Mouse (Mus musculus) cerebellum, adult 2 months (tissue): ENCODE data around the gene Grhpr. TPM values are rescaled to one million over a fixed set of nuclear protein-coding genes. Genes with fewer than 3 reads are reported as not detected.

Source experiments
- DNase-seq, 2 experiments: peaks; one replicate each; pipeline ENCODE4 v3.0.0; 2021
- H3K27ac ChIP-seq: fragments of 200-500 bp; 2 replicates; pipeline ENCODE4 v1.5.1; 2012; ENCODE audit warnings: low read length, control low read depth, inconsistent platforms; ENCODE audit not compliant: insufficient read depth
- H3K27me3 ChIP-seq: fragments of 200-500 bp; 2 replicates; pipeline ENCODE4 v1.6.1; 2012; ENCODE audit warnings: inconsistent platforms, mild to moderate bottlenecking, low read length, moderate library complexity; ENCODE audit not compliant: control insufficient read depth, insufficient read depth
- H3K4me1 ChIP-seq: fragments of 200-500 bp; 2 replicates; pipeline ENCODE4 v1.6.1; 2011; ENCODE audit warnings: low read length; ENCODE audit not compliant: control insufficient read depth, insufficient read depth
- H3K4me3 ChIP-seq: fragments of 200-500 bp; replicated peaks from 2 replicates; pipeline ENCODE3; 2011; ENCODE audit warnings: mild to moderate bottlenecking, low read depth, low read length, control low read depth; ENCODE audit not compliant: insufficient read depth
- CTCF ChIP-seq: fragments of 200-500 bp; IDR thresholded peaks from 2 replicates; pipeline ENCODE4 v1.5.1; 2011; ENCODE audit warnings: low read depth, mild to moderate bottlenecking, control low read depth, low read length, moderate library complexity, borderline replicate concordance; ENCODE audit not compliant: insufficient read depth
- POLR2A ChIP-seq: fragments of 200-500 bp; IDR thresholded peaks from 2 replicates; pipeline ENCODE4 v1.6.1; 2011; ENCODE audit warnings: low read length, control low read depth, borderline replicate concordance; ENCODE audit not compliant: insufficient read depth
- WGBS: fragments of 180-500 bp; shearing (Covaris S2); methylation state at CpG from one replicate; pipeline ENCODE4 v1.1.7; 2018; 5-methylcytosine and 5-hydroxymethylcytosine counted together
- polyA plus RNA-seq: library from polyadenylated mRNA; depleted of rRNA; stranded (reverse); fragments of >200 nt; gene quantifications from 2 replicates; pipeline ENCODE4 v1.2.3, GENCODE M21; 2012

Grhpr gene
- polyA plus RNA-seq, 1 experiment: 57.4 TPM

DNA sequence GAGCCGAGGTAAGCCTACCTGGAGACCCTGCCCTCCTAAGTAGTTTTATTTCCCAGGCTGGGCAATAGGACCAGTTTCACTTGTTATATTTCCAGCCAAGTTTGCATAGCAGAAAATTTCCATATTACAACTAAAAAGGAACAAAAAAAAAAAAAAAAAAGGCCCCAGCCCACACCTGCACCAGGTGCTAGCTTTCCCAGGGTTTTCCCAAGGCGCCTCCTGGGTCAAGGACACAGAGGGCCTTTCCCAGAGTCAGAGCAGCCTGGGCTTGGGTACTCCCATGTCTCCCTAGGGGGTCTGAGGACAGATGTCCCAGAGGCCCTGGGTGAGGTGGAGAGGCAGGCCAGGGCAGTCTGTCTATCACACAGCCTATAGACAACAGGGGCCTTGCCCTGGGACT is 16.0 kb upstream of the Grhpr start:
- no peaks in the 10 kb centered on the region for H3K4me1 ChIP-seq
- DNase-seq: no peak
- TF ChIP-seq CTCF: no peak
- TF ChIP-seq POLR2A: no peak
- WGBS: 85% methylated on average over 2 of the region's 2 CpGs
- no peak overlapping the region for H3K27ac ChIP-seq
- no peak overlapping the region for H3K4me3 ChIP-seq
- H3K27me3 ChIP-seq: no peaks in the 10 kb centered on the region

GRCm38 (mm10) chr4:44965736-44966135 is 15.5 kb upstream of the Grhpr start:
- no peaks in the 10 kb centered on the region for H3K27me3 ChIP-seq
- H3K27ac ChIP-seq: no peak overlapping the region
- DNase-seq: no peak
- no peak for TF ChIP-seq POLR2A
- no peak for TF ChIP-seq CTCF
- no peaks in the 10 kb centered on the region for H3K4me1 ChIP-seq
- 85% methylated on average over 3 of the region's 3 CpGs for WGBS
- H3K4me3 ChIP-seq: no peak overlapping the region

- TF ChIP-seq CTCF (no peak), POLR2A (no peak)
- 83% methylated on average over 8 of the region's 8 CpGs for WGBS
- Histone ChIP-seq H3K4me1 (no peaks in the 10 kb centered on the region), H3K27ac (no peak overlapping the region), H3K27me3 (no peaks in the 10 kb centered on the region), H3K4me3 (no peak overlapping the region)
- no peak for DNase-seq
Measured at GRCm38 (mm10) chr4:44967402-44967801, 13.8 kb upstream of the Grhpr start.

- no peak for DNase-seq
- no peak for TF ChIP-seq POLR2A
- no peak for TF ChIP-seq CTCF
Measured at GRCm38 (mm10) chr4:44970056-44970455, 11.1 kb upstream of the Grhpr start.

DNA sequence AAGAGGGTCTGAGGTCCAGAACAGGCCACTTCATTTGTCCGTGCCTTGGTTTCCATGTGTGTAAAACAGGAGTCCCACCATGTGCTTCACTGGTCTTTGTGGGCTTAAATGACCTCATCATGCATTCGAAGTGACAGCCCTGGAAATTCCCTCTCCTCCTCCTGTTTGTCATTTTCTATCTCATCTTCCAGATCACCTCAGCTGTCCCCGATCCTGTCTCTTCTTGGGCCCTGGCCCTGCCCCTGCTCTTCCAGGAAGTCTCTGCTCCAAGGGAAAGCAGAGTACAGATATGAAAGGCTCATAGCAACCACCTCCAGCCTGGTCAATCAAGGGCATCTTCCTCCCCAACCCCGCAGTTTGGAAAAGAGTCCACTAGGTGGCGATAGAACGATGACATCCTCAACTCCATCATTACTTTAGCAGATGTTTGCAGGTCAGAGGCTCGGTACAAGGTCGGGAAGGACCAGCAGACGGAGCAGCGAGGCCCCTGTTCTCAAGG is 10.5 kb upstream of the Grhpr start:
- WGBS: 16% methylated on average over 10 of the region's 10 CpGs
- TF ChIP-seq CTCF (peak; percentile 70; the same call in 1 of the 2 replicates), POLR2A (no peak)
- peaks cover 8% of the 10 kb centered on the region for H3K4me1 ChIP-seq
- DNase-seq: peak in 1 of 2 experiments; percentile 57
- no peaks in the 10 kb centered on the region for H3K27me3 ChIP-seq
- no peak overlapping the region for H3K4me3 ChIP-seq
- no peak overlapping the region for H3K27ac ChIP-seq

More at GRCm38 (mm10) chr4:44970056-44970455, 11.1 kb upstream of the Grhpr start:
- H3K27ac ChIP-seq: no peak overlapping the region
- no peak overlapping the region for H3K4me3 ChIP-seq
- H3K4me1 ChIP-seq: peaks cover 8% of the 10 kb centered on the region
- 94% methylated on average over 7 of the region's 7 CpGs for WGBS
- H3K27me3 ChIP-seq: no peaks in the 10 kb centered on the region

- Histone ChIP-seq H3K4me3 (peak overlapping the region; percentile 68), H3K27ac (peak overlapping the region; percentile 0; the same call in 1 of the 2 replicates), H3K27me3 (no peaks in the 10 kb centered on the region), H3K4me1 (peaks cover 8% of the 10 kb centered on the region)
- WGBS: 12% methylated on average over 9 of the region's 9 CpGs
- peak; percentile 85 to 87 for DNase-seq
- peak; percentile 98 for TF ChIP-seq CTCF
- TF ChIP-seq POLR2A: 0 out of 2 replicates have a peak, but pooled peaks have one; percentile 17
Measured at GRCm38 (mm10) chr4:44973450-44973849, 7.7 kb upstream of the Grhpr start.

DNA sequence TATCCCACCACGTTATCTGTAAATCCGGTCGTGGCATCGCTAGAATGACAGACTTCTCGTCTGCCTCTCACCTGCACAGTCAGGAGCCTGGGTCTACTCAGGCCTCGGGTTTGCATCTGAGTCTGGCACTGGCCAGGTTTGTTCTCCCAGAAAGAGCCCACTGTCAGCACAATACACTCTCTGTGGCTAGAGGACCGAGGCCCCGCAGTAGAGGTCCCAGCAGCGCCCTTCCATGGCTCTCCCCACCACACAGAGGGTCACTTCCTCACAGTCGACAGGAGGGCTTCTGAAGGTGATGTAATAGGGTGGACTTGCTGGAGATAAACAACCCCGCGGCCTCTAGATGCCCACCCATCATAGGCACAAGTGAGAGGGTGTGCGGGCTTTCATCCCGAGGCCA is 7.3 kb upstream of the Grhpr start:
- H3K27me3 ChIP-seq: no peaks in the 10 kb centered on the region
- no peak for DNase-seq
- 24% methylated on average over 14 of the region's 14 CpGs for WGBS
- peak overlapping the region; percentile 0; the same call in 1 of the 2 replicates for H3K27ac ChIP-seq
- peaks cover 8% of the 10 kb centered on the region for H3K4me1 ChIP-seq
- TF ChIP-seq POLR2A (no peak), CTCF (no peak)
- peak overlapping the region; percentile 68 for H3K4me3 ChIP-seq

DNA sequence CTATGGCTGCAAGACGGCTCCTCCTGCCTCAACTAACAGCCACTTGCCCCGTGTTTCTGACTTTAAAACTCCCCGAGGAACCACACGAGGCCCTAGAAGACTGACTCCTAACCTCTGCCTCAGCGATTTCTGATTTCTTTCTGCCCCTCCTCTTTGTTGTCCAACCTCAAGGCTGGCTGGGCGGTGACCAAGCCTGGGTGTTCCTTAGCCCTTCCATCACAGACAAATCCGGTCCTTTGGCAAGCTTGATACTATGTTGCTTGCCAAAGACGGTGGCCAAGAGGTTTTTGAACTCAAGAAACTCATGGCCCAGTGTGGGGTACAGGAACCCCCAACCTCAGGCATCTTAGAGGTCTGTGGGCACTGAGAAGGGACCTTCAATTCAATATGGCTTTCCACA is 6.9 kb upstream of the Grhpr start:
- 38% methylated on average over 8 of the region's 8 CpGs for WGBS
- Histone ChIP-seq H3K4me3 (no peak overlapping the region), H3K27ac (peak overlapping the region; percentile 0; the same call in 1 of the 2 replicates), H3K4me1 (peaks cover 8% of the 10 kb centered on the region), H3K27me3 (no peaks in the 10 kb centered on the region)
- no peak for TF ChIP-seq CTCF
- TF ChIP-seq POLR2A: no peak
- DNase-seq: no peak
